Mouse (Mus musculus): ENCODE data around the gene Tmeff1. TPM values are rescaled to one million over a fixed set of nuclear protein-coding genes. Genes with fewer than 3 reads are reported as not detected.

The Tmeff1 gene
- polyA plus RNA-seq, 1 experiment from 2014 or later: 59.5 TPM

GRCm38 (mm10) chr4:48592328-48592727 is 7.4 kb downstream of the Tmeff1 start:
- Histone ChIP-seq H3K4me1 (no peaks in the 10 kb centered on the region), H3K4me2 (no peak overlapping the region), H3K4me3 (no peak overlapping the region), H3K9me3 (no peaks in the 10 kb centered on the region), H3K36me3 (peaks cover 16% of the 10 kb centered on the region), H3K27ac (no peak overlapping the region), H3K9ac (no peak overlapping the region), H3K27me3 (no peaks in the 10 kb centered on the region)
- 64% methylated on average over 5 of the region's 5 CpGs for WGBS
- ATAC-seq (ENCODE audit: insufficient number of reproducible peaks, insufficient read depth, low FRiP score, low TSS enrichment, low read depth): no peak

GRCm38 (mm10) chr4:48592844-48593243 is 7.9 kb downstream of the Tmeff1 start:
- peaks cover 14% of the 10 kb centered on the region for H3K36me3 ChIP-seq
- no peaks in the 10 kb centered on the region for H3K27me3 ChIP-seq
- H3K9me3 ChIP-seq: no peaks in the 10 kb centered on the region
- 94% methylated on average over 7 of the region's 7 CpGs for WGBS
- H3K27ac ChIP-seq: no peak overlapping the region
- H3K9ac ChIP-seq: no peak overlapping the region
- no peak overlapping the region for H3K4me2 ChIP-seq
- H3K4me3 ChIP-seq: no peak overlapping the region
- ATAC-seq (ENCODE audit: insufficient number of reproducible peaks, insufficient read depth, low FRiP score, low TSS enrichment, low read depth): no peak
- no peaks in the 10 kb centered on the region for H3K4me1 ChIP-seq

- H3K36me3 ChIP-seq: peaks cover 16% of the 10 kb centered on the region; the same call in 1 of the 2 replicates
- WGBS: 89% methylated on average over 7 of the region's 7 CpGs
- no peaks in the 10 kb centered on the region for H3K4me1 ChIP-seq
- no peak overlapping the region for H3K9ac ChIP-seq
- H3K27ac ChIP-seq: no peak overlapping the region
- H3K4me3 ChIP-seq: no peak overlapping the region
- H3K9me3 ChIP-seq: no peaks in the 10 kb centered on the region
- ATAC-seq (ENCODE audit: insufficient number of reproducible peaks, insufficient read depth, low FRiP score, low TSS enrichment, low read depth): no peak
- no peaks in the 10 kb centered on the region for H3K27me3 ChIP-seq
- no peak overlapping the region for H3K4me2 ChIP-seq
Observed at GRCm38 (mm10) chr4:48596111-48596510, 11.1 kb downstream of the Tmeff1 start.

- H3K36me3 ChIP-seq: peaks cover 37% of the 10 kb centered on the region
- no peaks in the 10 kb centered on the region for H3K9me3 ChIP-seq
- H3K4me1 ChIP-seq: no peaks in the 10 kb centered on the region
- no peak overlapping the region for H3K27ac ChIP-seq
- WGBS: 55% methylated on average over 3 of the region's 3 CpGs
- H3K4me2 ChIP-seq: no peak overlapping the region
- H3K4me3 ChIP-seq: no peak overlapping the region
- H3K9ac ChIP-seq: no peak overlapping the region
- no peak for ATAC-seq (ENCODE audit: insufficient number of reproducible peaks, insufficient read depth, low FRiP score, low TSS enrichment, low read depth)
- no peaks in the 10 kb centered on the region for H3K27me3 ChIP-seq
Observed at GRCm38 (mm10) chr4:48605650-48606049, 20.7 kb downstream of the Tmeff1 start.

GRCm38 (mm10) chr4:48609485-48609884 is 24.5 kb downstream of the Tmeff1 start:
- Histone ChIP-seq H3K4me1 (no peaks in the 10 kb centered on the region), H3K36me3 (peaks cover 55% of the 10 kb centered on the region), H3K9ac (no peak overlapping the region), H3K9me3 (no peaks in the 10 kb centered on the region), H3K27me3 (no peaks in the 10 kb centered on the region), H3K27ac (no peak overlapping the region), H3K4me3 (no peak overlapping the region), H3K4me2 (no peak overlapping the region)
- 93% methylated on average over 9 of the region's 9 CpGs for WGBS
- ATAC-seq (ENCODE audit: insufficient number of reproducible peaks, insufficient read depth, low FRiP score, low TSS enrichment, low read depth): no peak

- no peak overlapping the region for H3K27ac ChIP-seq
- whole genome bisulfite sequencing: 92% methylated on average over 6 of the region's 6 CpGs
- no peak overlapping the region for H3K4me3 ChIP-seq
- no peaks in the 10 kb centered on the region for H3K27me3 ChIP-seq
- H3K4me2 ChIP-seq: no peak overlapping the region
- H3K36me3 ChIP-seq: peaks cover 56% of the 10 kb centered on the region
- H3K4me1 ChIP-seq: no peaks in the 10 kb centered on the region
- H3K9ac ChIP-seq: no peak overlapping the region
- no peak for ATAC-seq (ENCODE audit: insufficient number of reproducible peaks, insufficient read depth, low FRiP score, low TSS enrichment, low read depth)
- H3K9me3 ChIP-seq: no peaks in the 10 kb centered on the region
Observed at GRCm38 (mm10) chr4:48610251-48610650, 25.3 kb downstream of the Tmeff1 start.

GRCm38 (mm10) chr4:48615483-48615882 is 30.5 kb downstream of the Tmeff1 start:
- no peaks in the 10 kb centered on the region for H3K27me3 ChIP-seq
- 92% methylated on average over 4 of the region's 4 CpGs for WGBS
- no peak overlapping the region for H3K27ac ChIP-seq
- no peak overlapping the region for H3K4me2 ChIP-seq
- peaks cover 61% of the 10 kb centered on the region for H3K36me3 ChIP-seq
- no peak overlapping the region for H3K9ac ChIP-seq
- H3K9me3 ChIP-seq: no peaks in the 10 kb centered on the region
- no peaks in the 10 kb centered on the region for H3K4me1 ChIP-seq
- no peak overlapping the region for H3K4me3 ChIP-seq
- no peak for ATAC-seq (ENCODE audit: insufficient number of reproducible peaks, insufficient read depth, low FRiP score, low TSS enrichment, low read depth)

- WGBS: 96% methylated on average over 15 of the region's 15 CpGs
- peaks cover 58% of the 10 kb centered on the region for H3K36me3 ChIP-seq
- no peak overlapping the region for H3K4me2 ChIP-seq
- H3K27ac ChIP-seq: 0 out of 2 replicates have a peak overlapping the region, but pooled peaks have one; percentile 16
- H3K27me3 ChIP-seq: no peaks in the 10 kb centered on the region
- no peak overlapping the region for H3K4me3 ChIP-seq
- ATAC-seq (ENCODE audit: insufficient number of reproducible peaks, insufficient read depth, low FRiP score, low TSS enrichment, low read depth): no peak
- H3K9me3 ChIP-seq: no peaks in the 10 kb centered on the region
- H3K9ac ChIP-seq: no peak overlapping the region
- no peaks in the 10 kb centered on the region for H3K4me1 ChIP-seq
Observed at GRCm38 (mm10) chr4:48617201-48617600, 32.2 kb downstream of the Tmeff1 start.

GRCm38 (mm10) chr4:48620121-48620520 is 35.1 kb downstream of the Tmeff1 start:
- Histone ChIP-seq H3K4me1 (no peaks in the 10 kb centered on the region), H3K9ac (no peak overlapping the region), H3K4me2 (no peak overlapping the region), H3K27ac (no peak overlapping the region), H3K4me3 (no peak overlapping the region), H3K36me3 (peaks cover 64% of the 10 kb centered on the region), H3K27me3 (no peaks in the 10 kb centered on the region), H3K9me3 (no peaks in the 10 kb centered on the region)
- no peak for ATAC-seq (ENCODE audit: insufficient number of reproducible peaks, insufficient read depth, low FRiP score, low TSS enrichment, low read depth)
- 87% methylated on average over 6 of the region's 6 CpGs for WGBS

GRCm38 (mm10) chr4:48622246-48622645 is 37.3 kb downstream of the Tmeff1 start:
- Histone ChIP-seq H3K4me1 (no peaks in the 10 kb centered on the region), H3K4me2 (no peak overlapping the region), H3K27me3 (no peaks in the 10 kb centered on the region), H3K9ac (no peak overlapping the region), H3K36me3 (peaks cover 60% of the 10 kb centered on the region), H3K27ac (no peak overlapping the region), H3K9me3 (no peaks in the 10 kb centered on the region), H3K4me3 (no peak overlapping the region)
- 89% methylated on average over 6 of the region's 6 CpGs for WGBS
- ATAC-seq (ENCODE audit: insufficient number of reproducible peaks, insufficient read depth, low FRiP score, low TSS enrichment, low read depth): no peak

- H3K36me3 ChIP-seq: peaks cover 62% of the 10 kb centered on the region
- 89% methylated on average over 7 of the region's 7 CpGs for WGBS
Observed at GRCm38 (mm10) chr4:48622946-48623345, 38.0 kb downstream of the Tmeff1 start.

GRCm38 (mm10) chr4:48624961-48625360 is 40.0 kb downstream of the Tmeff1 start:
- ATAC-seq (ENCODE audit: insufficient number of reproducible peaks, insufficient read depth, low FRiP score, low TSS enrichment, low read depth): no peak

More at GRCm38 (mm10) chr4:48622946-48623345, 38.0 kb downstream of the Tmeff1 start:
- Histone ChIP-seq H3K4me1 (no peaks in the 10 kb centered on the region), H3K4me2 (no peak overlapping the region), H3K27me3 (no peaks in the 10 kb centered on the region), H3K27ac (no peak overlapping the region), H3K9me3 (no peaks in the 10 kb centered on the region), H3K4me3 (no peak overlapping the region), H3K9ac (no peak overlapping the region)
- ATAC-seq (ENCODE audit: insufficient number of reproducible peaks, insufficient read depth, low FRiP score, low TSS enrichment, low read depth): no peak

GRCm38 (mm10) chr4:48625836-48626235 is 40.9 kb downstream of the Tmeff1 start:
- Histone ChIP-seq H3K4me2 (no peak overlapping the region), H3K4me1 (no peaks in the 10 kb centered on the region), H3K4me3 (no peak overlapping the region), H3K27ac (no peak overlapping the region), H3K36me3 (peaks cover 74% of the 10 kb centered on the region), H3K9me3 (no peaks in the 10 kb centered on the region), H3K9ac (no peak overlapping the region), H3K27me3 (no peaks in the 10 kb centered on the region)
- no peak for ATAC-seq (ENCODE audit: insufficient number of reproducible peaks, insufficient read depth, low FRiP score, low TSS enrichment, low read depth)
- WGBS: 77% methylated on average over 9 of the region's 9 CpGs

More at GRCm38 (mm10) chr4:48624961-48625360, 40.0 kb downstream of the Tmeff1 start:
- 80% methylated on average over 6 of the region's 6 CpGs for WGBS
- Histone ChIP-seq H3K4me2 (no peak overlapping the region), H3K27ac (no peak overlapping the region), H3K27me3 (no peaks in the 10 kb centered on the region), H3K36me3 (peaks cover 70% of the 10 kb centered on the region), H3K4me1 (no peaks in the 10 kb centered on the region), H3K4me3 (no peak overlapping the region), H3K9ac (no peak overlapping the region), H3K9me3 (no peaks in the 10 kb centered on the region)
